Mouse (Mus musculus) testis, postnatal 14 days (tissue): ENCODE measurements around the gene Gtpbp1.

ENCODE experiments used
- DNase-seq: peaks from one replicate; pipeline ENCODE4 v3.0.0; 2021; ENCODE audit warnings: low spot score

Gtpbp1 gene

DNA sequence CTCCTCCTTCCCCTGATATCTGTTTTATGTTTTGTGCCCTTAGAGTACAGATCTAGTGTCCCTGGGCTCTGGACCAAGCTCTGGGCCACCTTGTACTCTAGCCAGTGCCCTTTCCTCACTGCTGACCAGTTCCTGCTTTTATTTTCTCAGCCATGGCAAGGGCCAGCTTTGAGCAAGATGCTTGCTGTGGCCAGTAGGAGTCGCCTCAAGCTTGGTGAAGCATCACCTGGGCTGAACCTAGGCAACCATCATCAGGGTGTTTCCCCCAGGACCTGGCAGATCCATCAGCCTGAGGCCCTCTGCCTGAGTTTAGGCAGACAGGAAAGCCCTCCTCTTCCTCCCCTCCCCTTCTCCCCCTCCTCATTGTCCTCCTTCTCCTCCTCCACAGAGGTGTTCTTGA lies 32.8 kb downstream of the Gtpbp1 start:
- no peak for DNase-seq

DNA sequence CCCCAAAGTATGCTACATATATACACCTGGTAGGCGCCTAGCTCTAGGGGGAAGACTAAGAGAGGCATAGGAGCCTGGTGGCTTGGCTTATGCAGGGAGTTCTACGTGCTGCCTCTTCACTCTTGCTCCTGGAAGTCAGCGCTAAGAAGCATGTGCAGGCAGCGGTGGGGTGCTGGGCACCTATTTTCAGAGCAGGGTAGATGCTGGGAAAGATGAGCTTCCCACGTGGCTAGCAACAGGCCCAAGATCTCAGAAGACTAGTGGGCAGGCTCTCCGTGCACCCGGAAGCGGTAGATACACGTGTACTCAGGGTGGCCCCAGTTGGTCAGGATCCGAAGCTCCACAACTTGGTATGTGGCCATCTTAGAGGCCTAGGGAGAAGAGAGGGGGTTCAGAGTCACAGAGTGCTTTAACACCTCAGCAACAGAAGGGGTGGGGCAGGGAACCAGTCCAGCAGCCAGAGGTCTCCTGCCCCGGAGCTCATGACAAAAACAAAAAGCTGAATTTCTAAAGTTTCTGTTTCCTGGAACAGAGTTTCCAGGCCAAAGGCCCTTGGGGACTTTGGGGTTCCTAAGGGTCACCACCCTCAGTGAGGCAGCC lies 34.6 kb downstream of the Gtpbp1 start:
- no peak for DNase-seq

DNA sequence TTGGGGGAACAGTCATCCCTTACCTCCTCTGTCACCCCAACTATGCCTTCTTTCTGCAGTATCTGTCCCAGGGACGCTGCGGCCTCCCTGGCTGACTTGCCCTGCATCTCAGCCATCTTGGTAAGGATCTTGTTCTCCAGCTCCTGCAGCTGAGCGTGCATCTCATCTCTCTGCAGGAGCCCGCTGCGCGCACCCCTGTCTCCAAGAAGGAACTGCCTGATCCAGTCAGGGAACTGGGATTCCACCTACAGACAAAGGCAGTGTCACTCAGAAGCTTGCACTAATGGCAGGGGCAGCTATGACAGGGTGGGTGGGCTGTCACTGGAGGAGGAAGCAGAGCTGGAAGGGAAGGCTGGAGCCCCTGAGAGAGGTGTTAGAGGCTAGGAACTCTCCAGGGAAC lies 37.2 kb downstream of the Gtpbp1 start:
- no peak for DNase-seq

DNA sequence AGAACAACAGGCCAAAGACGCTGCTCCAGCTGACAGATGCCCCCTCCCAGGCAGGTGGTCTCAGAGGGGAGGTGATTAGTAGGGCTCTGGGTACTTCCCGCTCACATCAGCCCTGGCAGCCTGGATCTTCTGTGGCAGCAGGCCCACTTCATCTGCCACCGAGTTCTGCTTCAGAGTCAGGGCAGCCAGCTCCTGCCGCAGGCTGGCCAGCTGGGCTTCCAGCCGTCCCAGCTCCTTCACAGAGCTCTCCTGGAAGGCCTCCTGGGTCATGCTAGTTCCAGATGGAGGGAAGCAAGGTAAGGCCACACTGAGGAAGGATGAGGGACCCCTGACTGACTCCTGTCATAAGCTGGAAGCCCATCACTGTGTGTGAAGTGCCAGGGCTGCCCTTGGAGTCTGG lies 37.7 kb downstream of the Gtpbp1 start:
- DNase-seq: no peak

DNA sequence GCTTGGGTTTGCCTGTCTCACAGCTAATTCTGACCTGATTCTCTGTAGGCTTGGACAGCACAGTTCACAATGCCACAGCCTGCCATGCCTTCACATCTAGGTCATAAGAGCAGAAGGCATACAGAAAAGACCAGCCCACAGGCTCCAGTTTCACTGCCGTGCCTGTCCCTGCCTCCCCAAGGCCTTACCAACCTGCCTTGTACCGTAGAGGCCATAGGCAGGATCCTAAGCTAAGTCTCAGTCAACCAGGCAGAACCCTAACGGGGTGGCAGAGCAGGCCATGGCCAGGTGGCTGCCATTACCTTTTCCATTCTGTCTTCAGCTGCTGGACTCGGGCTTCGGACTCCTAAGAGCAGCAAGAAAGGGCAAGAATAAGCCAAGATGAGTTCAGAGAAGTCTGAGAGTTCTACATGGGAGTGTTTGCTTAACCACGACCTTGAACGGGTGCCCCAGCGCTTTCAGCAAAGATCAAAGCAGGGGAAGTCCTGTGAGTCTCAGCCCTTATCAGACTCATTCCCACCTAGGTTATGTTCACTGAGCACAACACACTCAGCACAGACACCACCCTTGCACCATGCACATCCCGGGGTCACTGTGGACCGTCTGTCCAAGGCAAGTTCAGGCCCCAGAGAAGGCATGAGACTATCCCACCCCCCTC lies 38.2 kb downstream of the Gtpbp1 start:
- DNase-seq: no peak

DNA sequence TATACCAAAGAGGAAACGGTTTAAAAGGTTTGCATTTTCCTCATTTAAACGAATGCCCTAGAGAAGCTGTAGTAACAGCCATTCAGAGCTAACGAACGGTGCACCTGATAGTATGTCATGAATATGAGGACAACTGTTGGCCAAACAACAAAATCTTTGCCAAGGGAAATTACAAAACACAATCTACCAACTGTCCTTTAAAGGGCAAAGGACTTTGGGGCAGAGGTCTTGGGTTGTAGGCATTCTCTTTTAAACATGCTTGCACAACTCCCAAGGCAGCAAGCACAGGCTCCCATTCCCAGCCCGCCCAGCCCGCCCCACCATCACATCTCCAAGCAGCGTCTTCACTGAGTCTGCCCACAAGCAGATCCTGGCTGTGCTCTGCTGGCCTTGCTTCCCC lies 40.9 kb downstream of the Gtpbp1 start:
- no peak for DNase-seq

DNA sequence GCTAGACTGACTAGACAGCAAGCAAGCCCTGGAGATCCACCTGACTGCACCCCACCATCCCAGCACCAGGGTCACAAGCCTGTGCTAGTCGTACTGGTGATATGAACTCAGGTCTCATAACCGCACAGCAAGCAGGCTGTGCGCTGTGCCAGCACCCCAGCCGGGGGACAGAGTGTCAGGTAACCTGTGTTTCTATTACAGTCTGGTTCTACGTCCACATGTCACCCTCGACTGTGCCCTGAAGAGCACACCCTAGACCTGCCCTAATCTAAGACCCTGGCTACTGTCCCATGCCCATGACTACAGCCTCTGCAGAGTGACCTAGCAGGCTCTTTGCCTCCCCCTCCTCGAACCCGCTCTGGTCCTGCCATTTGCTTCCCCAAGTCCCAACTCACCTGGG lies 42.5 kb downstream of the Gtpbp1 start:
- no peak for DNase-seq

DNA sequence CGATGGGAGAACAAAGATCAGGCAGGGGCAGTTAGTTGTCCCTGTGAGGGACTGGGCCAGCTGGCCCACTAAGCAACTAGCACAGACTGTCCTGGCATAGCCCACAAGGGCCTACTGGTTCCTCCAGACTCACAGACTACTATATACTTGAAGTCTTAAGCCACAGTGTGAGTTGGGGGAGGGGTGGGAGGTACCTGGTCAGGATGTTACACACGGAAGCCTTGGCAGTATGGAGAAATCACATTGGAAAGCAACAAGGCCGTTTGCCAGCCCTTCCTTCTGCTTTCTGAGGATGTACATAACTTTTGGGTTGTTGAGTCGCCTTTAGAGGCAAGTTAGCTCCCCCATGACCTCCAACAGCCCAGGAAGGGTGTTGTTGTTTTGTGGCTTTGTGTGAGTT lies 43.0 kb downstream of the Gtpbp1 start:
- DNase-seq: no peak

DNA sequence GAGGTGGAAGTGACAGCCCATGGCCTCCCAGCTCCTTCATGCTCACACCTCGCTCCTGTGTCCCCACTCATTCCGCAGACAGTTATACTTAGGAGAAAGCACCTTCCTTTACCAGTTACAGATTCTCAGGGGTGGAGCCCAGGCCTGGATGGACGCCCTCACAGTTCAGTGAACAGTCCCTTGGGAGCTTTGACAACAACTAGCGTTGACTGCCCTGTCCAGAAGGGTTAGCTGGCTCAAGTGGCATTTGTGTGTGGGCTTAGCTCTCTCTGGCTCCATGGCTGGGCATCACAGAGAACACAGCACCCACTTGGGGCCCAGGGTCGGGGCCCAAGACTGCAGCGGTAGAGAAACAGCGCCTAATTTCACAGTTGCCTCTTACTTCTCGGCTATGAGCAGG lies 43.7 kb downstream of the Gtpbp1 start:
- no peak for DNase-seq

DNA sequence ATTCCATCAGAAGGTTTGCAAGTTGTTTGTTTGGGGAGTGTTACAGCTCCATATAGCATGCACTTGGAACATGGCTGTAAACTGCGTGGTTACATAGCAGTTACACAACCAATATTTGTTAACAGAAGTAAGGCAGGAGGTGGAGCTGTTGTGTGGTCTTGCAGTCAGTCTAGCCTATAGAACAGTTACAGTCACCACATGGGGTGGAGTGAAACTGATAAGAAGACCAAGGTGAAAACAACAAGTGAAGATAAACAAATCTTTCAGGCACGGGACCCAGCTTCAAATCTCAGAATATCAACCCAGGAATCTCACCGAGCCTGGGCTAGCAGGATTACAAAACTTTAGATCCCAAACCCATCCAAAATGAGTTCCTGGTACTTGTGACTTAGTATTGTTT lies 50.1 kb downstream of the Gtpbp1 start:
- no peak for DNase-seq

DNA sequence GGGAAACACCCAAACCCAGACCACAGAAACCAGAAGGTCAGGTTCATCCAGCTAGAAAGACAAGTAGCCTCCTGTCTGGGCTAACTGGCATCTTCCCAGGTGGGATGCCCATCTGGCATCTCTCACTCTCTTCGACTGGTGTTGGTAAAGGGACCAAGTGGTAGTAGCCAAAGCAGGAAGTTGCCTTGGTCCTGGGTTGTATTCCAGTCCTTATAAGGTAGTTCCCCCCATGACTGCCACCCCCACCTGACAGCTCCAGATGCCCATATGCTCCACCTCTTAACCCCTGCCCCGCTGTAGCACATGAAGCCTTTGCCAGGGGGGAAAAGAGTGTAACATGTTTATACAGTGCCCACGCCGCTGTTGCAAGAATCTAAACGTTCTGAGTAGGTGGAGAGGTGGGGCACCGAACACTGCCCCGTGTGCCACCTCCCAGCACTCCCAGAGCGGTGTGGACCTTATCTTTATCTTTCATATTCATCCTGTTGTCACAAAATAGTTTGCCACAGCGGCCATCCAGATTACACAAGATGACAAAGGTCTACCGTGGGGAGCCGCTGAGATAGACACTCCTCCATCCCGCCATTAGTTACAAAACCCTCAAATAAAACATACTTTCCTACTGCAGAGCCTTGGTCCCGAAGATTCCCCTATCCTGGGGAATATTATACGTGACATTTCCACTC lies 50.7 kb downstream of the Gtpbp1 start:
- no peak for DNase-seq

DNA sequence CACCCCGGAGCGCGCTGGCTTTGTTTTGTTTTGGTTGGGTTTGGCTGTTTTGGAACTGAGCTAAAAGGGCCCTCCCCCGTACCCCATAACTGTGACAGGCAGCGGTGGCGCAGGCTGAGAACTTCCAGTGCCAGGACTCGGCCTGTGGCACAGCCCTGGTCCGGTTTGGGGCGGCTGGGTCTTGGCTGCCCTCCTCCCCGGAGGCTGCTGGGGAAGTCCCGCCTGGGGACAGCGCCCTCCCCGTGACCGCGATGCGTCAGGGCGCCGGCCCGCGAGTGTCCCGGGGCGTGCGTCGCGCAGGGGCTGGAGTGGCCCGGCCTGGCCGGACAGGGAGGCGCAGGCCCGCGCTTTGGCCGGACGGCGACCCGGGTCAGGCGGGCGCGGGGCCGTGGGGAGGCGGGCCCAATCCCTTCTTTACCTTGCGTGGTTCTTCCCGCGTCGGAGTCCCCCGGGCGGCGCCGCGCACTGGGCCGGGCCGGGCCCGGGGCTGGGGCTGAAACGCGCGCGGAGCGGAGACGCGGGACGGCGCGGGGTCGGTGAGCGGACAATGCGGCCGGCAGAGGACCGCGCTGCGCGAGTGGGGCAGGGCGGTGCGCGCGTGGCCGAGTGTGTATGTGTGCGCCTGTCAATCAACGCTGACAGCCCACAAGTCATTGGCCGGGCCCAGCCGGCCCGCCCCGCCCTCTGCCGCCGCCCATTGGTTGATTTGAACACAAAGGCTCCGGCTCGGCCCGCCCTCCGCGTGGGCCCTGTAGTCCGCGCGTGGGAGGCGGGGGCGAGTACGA lies 51.5 kb downstream of the Gtpbp1 start, which contains the start of gene Sun2:
TSS of gene Sun2 (minus strand) at position 616 of the 785 bp plus-strand sequence.
- DNase-seq: peak; percentile 93

DNA sequence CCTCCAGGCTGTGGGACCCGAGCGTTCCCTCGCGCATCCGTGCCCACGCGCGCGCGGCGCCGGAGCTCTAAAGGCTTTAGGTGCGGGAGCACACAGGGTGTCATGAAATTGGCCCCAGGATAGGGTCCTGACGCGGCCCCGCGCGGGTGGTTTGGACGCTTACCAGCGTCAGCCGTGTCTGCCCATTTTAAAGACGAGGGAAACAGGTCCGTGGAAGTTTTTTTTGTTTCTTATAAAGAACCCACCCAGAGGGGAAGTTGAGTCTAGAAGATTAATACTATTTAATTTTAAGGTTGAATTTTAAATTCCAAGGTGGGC lies 52.0 kb downstream of the Gtpbp1 start:
- no peak for DNase-seq

DNA sequence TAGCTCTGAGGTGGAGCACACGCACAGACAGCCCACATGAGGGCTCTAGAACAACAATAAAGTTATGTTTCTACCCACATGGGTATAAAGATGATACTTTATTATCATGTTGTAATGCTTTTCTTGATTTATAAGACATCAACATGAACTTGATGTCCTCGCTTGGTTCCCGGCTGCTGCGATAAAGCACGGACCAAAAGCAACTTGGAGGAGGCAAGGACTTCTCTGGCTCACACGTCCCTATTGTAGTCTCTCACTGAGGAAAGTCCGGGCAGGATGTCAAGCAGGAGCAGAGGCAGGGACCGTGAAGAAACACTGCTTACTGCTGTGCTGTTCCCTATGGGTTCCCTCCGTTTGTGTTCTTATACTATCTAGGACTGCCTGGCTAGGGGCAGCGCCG lies 53.4 kb downstream of the Gtpbp1 start:
- DNase-seq: peak; percentile 73

DNA sequence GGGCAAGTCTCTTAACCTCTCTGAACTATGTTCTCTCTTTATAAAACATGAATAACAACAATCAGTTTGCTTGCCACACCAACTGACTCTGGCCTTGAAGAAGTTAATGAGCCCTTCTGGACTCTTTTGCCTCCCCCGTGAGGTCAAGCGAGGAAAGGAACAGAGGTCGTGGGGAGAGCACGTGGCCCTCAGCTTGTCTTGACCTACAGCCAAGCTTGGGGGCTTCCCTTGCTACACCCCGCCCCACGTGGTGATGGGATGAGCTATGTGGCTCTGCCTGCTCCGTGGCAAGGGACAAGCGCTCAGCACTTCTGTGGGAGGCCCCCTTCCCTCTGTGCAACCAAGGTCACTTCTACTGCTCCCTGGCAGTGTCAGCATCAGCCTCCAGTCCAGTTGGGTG lies 54.1 kb downstream of the Gtpbp1 start:
- peak; percentile 41 for DNase-seq

DNA sequence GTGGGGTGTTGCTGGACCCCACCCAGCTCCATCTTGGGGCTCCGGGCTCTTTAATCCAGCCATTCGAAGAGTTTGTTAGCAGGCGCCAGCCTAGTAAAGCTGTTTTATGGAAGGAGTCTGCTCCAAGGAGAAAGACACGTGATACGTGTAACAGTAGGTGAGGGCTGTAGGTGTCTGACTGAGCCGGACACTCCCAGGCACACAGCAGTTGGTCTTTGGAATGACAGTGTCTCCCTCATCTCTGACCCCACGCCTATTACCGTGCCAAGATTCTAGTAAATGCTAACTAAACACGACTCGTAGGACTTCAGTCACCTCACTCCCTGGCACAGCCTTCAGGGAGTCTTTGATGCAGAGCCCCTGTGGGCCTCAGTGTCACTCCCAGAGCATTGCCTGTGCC lies 54.7 kb downstream of the Gtpbp1 start:
- no peak for DNase-seq

DNA sequence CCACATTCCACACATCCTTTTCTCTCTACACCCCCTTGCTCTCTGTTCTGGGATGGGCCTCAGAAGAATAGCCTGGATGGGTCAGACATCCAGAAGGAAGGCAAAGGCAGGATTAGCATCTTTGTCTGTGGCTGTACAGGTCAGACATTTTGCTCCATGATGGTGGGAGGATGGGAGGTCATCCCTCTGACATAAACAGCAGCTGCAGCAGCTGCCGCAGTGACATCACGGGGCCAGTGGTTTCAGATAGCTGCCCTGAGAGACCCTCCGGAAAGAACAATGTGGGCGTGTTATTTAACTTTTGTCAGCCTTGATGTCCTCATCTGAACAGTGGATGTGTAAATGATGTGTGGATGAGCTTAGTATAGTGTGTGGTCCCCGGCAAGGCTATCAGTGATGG lies 55.2 kb downstream of the Gtpbp1 start:
- DNase-seq: no peak

DNA sequence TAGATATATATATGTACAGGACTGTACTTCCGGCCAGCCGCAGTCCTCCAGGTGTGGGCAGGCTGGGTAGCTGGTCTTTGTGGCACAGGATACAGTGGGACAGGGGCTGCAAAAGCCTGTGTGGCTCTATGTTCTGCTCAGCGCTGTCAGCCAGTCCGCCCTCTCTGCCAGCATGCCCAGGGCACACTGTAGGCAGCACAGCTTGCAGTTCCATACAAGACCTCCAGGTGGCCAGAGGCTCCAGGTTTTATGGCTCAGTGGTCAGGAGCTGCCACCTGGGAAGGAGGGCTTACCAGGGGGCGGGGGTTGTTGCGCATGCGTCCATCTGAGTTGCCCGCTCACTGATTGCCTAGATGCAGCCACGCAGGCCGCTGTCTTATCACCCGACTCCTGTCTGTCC lies 57.4 kb downstream of the Gtpbp1 start:
- DNase-seq: no peak

DNA sequence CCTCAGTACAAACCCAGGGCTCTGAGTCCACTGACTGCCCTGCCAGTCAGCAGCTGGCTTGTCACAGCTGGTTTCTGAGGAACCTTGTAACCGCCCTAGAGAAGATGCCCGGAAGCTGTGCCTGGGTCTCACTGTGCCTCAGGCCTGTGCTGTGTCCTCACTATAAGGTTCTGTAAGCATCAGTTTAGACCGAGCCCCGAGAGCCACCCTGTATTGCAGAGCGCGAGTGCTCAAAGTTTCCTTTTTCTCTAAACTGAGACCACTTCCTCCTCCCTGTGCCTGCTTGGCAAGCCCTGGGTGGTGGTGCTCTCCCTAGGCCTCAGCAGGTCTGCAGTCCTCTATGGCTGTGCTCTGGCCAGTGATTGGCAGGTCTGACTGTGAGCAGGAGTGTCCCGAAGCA lies 58.5 kb downstream of the Gtpbp1 start:
- DNase-seq: no peak

DNA sequence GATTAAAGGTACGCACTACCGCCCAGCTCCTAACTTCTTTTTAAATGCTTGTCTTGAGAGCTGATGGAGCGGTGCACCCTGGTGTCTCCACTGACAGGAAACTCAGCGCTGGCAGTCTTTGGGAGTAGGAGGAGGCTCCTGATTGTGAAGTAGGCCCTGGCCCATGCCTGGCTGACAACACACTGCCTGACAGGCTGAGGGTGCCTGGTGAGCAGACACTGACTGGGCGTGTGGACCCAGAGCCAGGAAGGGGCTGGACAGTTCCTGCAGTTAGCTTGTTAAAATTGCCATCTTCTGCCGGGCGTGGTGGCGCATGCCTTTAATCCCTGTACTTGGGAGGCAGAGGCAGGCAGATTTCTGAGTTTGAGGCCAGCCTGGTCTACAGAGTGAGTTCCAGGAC lies 59.6 kb downstream of the Gtpbp1 start:
- no peak for DNase-seq

DNA sequence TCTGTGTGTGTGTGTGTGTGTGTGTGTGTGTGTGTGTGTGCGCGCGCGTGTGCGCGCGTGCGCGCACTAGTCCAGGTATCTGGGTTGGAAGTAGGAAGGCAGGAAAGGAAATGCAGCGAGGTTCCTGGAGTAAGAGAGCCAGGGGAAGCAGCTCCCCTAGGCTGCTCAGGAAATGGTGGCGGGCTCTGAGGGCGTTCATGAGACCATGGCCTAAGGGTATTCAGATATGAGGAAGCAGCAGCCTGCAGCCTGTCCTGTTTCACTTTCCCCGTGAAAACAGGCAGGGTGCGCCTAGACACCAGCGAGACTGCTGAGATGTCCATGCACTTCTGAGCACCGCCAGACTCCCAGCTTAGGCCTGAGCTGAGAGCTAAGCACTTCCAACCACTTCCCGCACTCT lies 61.1 kb downstream of the Gtpbp1 start:
- DNase-seq: no peak

DNA sequence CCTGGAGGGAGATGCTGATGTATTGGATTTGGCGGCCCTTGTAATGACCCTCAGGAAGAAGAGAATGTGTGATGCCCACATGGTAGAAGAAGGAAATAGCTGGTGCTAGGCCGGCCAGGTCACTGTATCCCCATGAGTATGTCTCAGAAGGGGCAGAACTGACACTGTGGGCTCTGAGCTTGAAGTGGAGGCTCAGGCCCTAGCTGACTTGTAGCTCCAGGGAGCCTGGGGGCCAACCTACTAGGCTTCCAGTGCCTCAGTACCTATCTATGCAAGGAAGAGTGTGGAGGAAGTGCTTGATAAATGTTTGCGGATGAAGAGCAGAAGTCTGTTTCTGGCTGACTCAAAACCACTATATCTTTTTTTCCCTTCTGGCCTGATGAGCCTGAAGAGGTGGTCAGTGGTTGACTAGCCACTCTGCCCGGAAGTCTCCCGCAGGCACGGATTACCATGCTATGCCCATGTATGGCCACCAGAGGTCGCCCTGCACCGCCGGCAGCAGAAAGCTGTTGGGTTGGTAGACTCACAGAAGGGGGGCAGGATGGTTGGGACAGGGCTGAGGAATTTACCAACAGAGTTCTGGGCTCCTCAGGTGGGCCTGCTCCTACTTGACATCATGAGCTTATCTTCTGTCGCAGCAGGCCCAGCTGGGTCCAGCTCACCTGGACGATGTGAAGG lies 62.2 kb downstream of the Gtpbp1 start:
- peak; percentile 58 for DNase-seq

DNA sequence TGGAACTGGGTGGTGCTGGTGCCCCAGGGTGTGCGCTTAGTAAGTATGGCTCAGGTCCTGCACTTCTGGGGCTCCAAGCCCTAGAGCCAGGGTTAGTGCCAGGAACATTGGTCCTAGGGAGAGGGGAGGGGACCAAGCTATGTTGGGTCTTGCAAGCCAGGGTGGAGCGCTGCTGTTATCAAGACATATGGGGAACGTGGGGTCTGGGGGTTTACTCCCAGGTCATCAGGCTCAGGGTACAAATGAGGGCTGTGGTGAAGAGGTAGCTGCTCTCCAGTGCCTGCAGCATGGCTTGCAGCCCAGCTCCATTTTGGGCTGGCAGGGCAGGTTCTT lies 62.7 kb downstream of the Gtpbp1 start:
- no peak for DNase-seq
